Mouse (Mus musculus) brain, embryonic 18.5 days (tissue): ENCODE measurements around the gene Wfdc21.

Experiments used
- DNase-seq: peaks from one replicate; pipeline ENCODE4 v3.0.0-alpha.2; 2012; ENCODE audit warnings: low read depth, low spot score

Gene Wfdc21

GRCm38 (mm10) chr11:83753581-83754181 is 6.9 kb downstream of the Wfdc21 start, which contains the start of gene Heatr6:
Gene Heatr6 (plus strand): TSS chr11:83753696.
- peak; percentile 82 for DNase-seq

GRCm38 (mm10) chr11:83754227-83754626 is 7.5 kb downstream of the Wfdc21 start:
- DNase-seq = no peak

DNA sequence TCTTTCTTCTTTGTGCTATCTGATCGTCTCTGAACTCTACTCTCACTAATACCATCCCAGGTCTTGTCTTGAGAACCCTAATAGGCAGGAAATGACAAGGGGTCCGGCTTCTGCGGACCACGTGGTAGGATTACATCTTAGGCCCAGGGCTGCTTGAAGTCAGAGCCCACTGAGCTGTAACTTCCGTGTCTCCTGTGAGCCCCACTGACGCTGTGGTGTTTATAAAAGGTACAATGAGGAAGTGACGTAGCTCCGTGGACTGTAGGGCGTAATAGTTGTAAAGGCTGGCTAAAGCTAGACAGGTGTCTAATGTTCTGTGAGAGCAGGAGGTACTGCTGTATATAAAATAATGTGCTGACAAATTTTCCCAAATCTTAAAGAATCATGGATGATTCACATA is 20.6 kb downstream of the Wfdc21 start:
- no peak for DNase-seq

- no peak for DNase-seq
Measured at GRCm38 (mm10) chr11:83768976-83769375, 22.2 kb downstream of the Wfdc21 start.

DNA sequence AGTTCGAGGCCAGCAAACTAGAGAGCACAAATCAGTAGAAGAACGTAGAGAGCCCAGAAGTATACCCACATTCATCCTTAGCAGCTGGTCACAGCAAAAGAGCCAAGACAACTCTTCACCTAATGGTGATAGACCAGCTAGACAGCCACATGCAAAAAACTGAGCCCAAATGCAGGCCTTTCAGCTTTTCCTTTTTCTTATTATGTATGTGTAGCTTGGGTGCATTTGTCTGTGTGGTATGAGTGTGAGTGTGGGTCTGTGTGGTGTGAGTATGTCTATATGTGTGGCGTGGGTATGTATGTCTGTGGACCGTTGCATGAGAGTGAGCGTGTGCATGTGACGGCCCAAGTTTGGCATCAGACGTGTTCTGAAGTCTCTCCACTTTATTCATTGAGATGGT is 24.3 kb downstream of the Wfdc21 start:
- DNase-seq = no peak

- no peak for DNase-seq
Measured at GRCm38 (mm10) chr11:83772341-83772740, 25.6 kb downstream of the Wfdc21 start.

DNA sequence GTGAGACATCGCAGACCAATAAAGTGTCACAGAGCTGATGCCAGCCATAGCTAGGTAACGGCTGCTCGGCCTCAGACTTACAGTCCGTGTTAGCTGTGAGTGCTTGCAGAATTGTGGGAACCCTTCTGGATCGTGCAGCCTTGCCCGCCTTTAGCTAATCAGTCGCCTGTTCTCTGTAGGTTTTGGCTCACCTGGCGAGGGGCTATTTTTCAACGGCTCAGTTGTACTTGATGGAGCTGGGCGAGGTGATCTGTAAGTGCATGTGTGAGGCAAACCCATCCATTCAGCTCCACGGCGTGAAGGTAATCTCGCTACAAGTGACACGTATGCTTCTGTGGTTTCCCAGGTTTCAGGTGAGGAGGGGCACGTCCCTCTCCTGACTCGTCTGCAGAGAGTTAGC is 27.0 kb downstream of the Wfdc21 start:
- DNase-seq = no peak

- DNase-seq = no peak
Measured at GRCm38 (mm10) chr11:83774324-83774723, 27.6 kb downstream of the Wfdc21 start.

GRCm38 (mm10) chr11:83776798-83777197 is 30.1 kb downstream of the Wfdc21 start:
- no peak for DNase-seq

GRCm38 (mm10) chr11:83783931-83784600 is 37.3 kb downstream of the Wfdc21 start:
- no peak for DNase-seq

DNA sequence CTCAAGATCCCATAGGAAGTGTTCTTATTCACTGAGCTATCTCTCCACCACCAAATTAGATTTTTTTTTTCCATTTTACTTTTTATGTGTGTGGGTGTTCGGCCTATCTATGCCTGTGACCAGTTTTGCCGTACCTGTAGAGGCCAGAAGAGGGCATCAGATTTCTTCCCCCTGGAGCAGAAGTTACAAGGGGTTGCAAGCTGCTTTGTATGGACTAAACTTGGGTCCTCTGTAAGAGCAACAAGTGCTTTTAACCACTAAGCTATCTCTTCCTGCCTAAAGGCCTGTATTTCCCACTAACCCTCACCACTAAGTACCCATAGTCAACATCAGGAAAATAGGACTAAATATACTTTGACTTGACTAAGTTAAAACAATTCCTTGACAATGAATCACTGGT is 37.9 kb downstream of the Wfdc21 start:
- no peak for DNase-seq

- DNase-seq = peak; percentile 16
Measured at GRCm38 (mm10) chr11:83785366-83785765, 38.6 kb downstream of the Wfdc21 start.

GRCm38 (mm10) chr11:83786835-83787234 is 40.1 kb downstream of the Wfdc21 start:
- DNase-seq = no peak

- DNase-seq = no peak
Measured at GRCm38 (mm10) chr11:83787401-83788021, 40.8 kb downstream of the Wfdc21 start.

DNA sequence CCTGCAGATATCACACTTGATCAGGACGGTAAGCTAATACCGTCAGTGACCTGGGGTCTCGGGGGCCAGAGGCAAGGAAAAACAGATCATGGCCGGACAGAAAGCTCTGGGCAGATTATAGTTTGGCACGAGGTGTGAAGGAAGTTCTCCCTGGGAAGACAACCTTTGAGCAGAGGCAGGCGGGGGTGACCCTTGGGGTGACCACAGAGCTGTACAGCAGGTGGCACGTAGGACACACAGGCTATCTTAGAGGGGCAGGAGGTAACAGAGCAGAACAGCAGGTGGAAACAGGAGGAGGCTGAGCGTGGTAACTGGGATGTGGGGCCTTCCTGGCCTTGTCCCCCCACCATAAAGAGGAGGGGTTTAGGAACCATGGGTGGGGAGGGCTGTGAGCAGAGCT is 41.6 kb downstream of the Wfdc21 start:
- no peak for DNase-seq

GRCm38 (mm10) chr11:83789259-83789658 is 42.5 kb downstream of the Wfdc21 start:
- no peak for DNase-seq

- DNase-seq = no peak
Measured at GRCm38 (mm10) chr11:83791133-83791532, 44.4 kb downstream of the Wfdc21 start.

- no peak for DNase-seq
Measured at GRCm38 (mm10) chr11:83792316-83792914, 45.7 kb downstream of the Wfdc21 start.

GRCm38 (mm10) chr11:83793264-83793663 is 46.5 kb downstream of the Wfdc21 start:
- DNase-seq = no peak

DNA sequence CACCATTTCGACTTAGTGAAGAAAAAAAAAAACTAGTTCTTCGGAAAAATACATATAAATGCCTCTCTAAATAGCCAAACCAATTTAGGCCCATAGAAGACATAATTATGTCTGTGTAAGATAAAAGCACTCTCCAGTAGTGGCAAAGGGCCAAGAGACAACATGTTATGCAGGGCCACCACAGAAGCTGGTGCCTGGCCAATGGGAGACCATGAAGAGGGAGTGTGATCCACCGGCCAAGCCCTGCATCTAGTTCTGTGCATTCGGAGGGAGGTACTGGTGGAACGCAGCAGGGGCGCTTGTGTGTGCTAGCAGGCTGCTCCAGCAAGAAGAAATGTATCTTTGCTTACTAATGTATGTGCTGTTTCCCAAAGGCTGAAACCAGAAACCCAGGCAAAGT is 49.4 kb downstream of the Wfdc21 start:
- peak; percentile 22 for DNase-seq

DNA sequence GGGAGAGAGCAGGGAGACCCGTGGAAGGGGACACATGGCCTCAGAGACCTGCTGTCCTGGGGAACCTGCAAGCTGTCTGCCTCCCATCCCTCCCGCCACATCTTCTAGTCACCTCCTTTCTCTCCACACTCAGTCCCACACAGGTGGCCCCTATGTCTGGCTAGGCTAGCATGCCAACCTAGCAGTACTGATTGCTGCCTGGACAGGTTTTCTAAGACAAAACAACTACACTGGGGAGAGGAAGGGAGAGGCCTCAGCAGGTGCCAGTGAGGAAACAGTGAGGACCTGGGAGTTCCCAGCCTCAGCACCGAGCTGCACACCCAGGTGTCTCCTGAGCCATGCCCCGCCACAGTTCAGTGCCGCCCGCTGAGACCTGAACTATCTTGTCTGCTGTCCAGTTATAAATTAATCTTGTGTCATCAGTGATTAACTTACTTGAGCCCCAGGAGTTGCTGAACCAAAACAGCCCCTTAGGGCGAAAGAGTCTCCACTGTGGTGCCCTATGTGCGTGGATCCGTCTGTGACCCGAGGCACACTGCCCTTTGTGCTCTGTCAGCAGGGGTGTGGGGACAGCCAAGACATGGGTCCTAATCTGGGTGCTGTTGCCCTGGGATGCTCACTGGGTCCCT is 50.4 kb downstream of the Wfdc21 start:
- no peak for DNase-seq

GRCm38 (mm10) chr11:83799871-83800430 is 53.2 kb downstream of the Wfdc21 start:
- no peak for DNase-seq
